Mouse (Mus musculus) liver, postnatal 0 days (tissue): ENCODE measurements at regions not wholly inside any gene's neighbourhood (a gene's known extent, or its start where the extent isn't known, plus 50 kb on each side); places are given as distances from the start of the nearest gene placed in this dataset.

Experiments
- CTCF ChIP-seq: sonication (generic); IDR thresholded peaks from 2 replicates; pipeline ENCODE4 v1.5.1; 2016; ENCODE audit warnings: antibody characterized with exemption, low read depth
- EP300 ChIP-seq: IDR thresholded peaks from 2 replicates; pipeline ENCODE4 v1.6.1; 2016; ENCODE audit warnings: antibody characterized with exemption, low read depth, mild to moderate bottlenecking

- no peak for TF ChIP-seq CTCF
- no peak for TF ChIP-seq EP300
These were observed 106.1 kb upstream of the Frmd6 start for GRCm38 (mm10) chr12:70719255-70719654.
